Mouse (Mus musculus) frontal cortex, postnatal 14 days (tissue): ENCODE measurements around the gene Lnpk.

Experiments used
- DNase-seq, 2 experiments: peaks; one replicate each; pipeline ENCODE4 v3.0.0; 2022; ENCODE audit warnings: low spot score in 2 of 2

Lnpk gene

GRCm38 (mm10) chr2:74578843-74579489 lies at the start of gene Lnpk:
Gene Lnpk (minus strand): TSS chr2:74579435.
- peak; percentile 85 to 90 for DNase-seq

- DNase-seq, result no peak
Observed at GRCm38 (mm10) chr2:74620368-74620767, 41.1 kb upstream of the Lnpk start.

GRCm38 (mm10) chr2:74619676-74620246 lies 40.5 kb upstream of the Lnpk start:
- no peak for DNase-seq

- DNase-seq, result no peak
Observed at GRCm38 (mm10) chr2:74617706-74618105, 38.5 kb upstream of the Lnpk start.

GRCm38 (mm10) chr2:74611406-74611805 lies 32.2 kb upstream of the Lnpk start:
- DNase-seq, result no peak

GRCm38 (mm10) chr2:74609350-74609749 lies 30.1 kb upstream of the Lnpk start:
- DNase-seq, result no peak

GRCm38 (mm10) chr2:74606087-74606760 lies 27.0 kb upstream of the Lnpk start:
- DNase-seq, result no peak

- no peak for DNase-seq
Observed at GRCm38 (mm10) chr2:74604011-74604410, 24.8 kb upstream of the Lnpk start.

- no peak for DNase-seq
Observed at GRCm38 (mm10) chr2:74602483-74602882, 23.2 kb upstream of the Lnpk start.

GRCm38 (mm10) chr2:74597169-74597568 lies 17.9 kb upstream of the Lnpk start:
- no peak for DNase-seq

GRCm38 (mm10) chr2:74596094-74596493 lies 16.9 kb upstream of the Lnpk start:
- DNase-seq, result no peak

GRCm38 (mm10) chr2:74578146-74578842 lies 941 bp downstream of the Lnpk start:
- DNase-seq, result peak in 1 of 2 experiments; percentile 16

GRCm38 (mm10) chr2:74570390-74570789 lies 8.8 kb downstream of the Lnpk start:
- DNase-seq, result no peak

- no peak for DNase-seq
Observed at GRCm38 (mm10) chr2:74559822-74560221, 19.4 kb downstream of the Lnpk start.

GRCm38 (mm10) chr2:74559092-74559491 lies 20.1 kb downstream of the Lnpk start:
- no peak for DNase-seq

GRCm38 (mm10) chr2:74557451-74557850 lies 21.8 kb downstream of the Lnpk start:
- no peak for DNase-seq

GRCm38 (mm10) chr2:74551929-74552328 lies 27.3 kb downstream of the Lnpk start:
- no peak for DNase-seq

GRCm38 (mm10) chr2:74548306-74548705 lies 30.9 kb downstream of the Lnpk start:
- no peak for DNase-seq

GRCm38 (mm10) chr2:74508302-74508701 lies 70.9 kb downstream of the Lnpk start:
- no peak for DNase-seq

- no peak for DNase-seq
Observed at GRCm38 (mm10) chr2:74506439-74506838, 72.8 kb downstream of the Lnpk start.

- no peak for DNase-seq
Observed at GRCm38 (mm10) chr2:74500307-74500706, 78.9 kb downstream of the Lnpk start.

GRCm38 (mm10) chr2:74497851-74498250 lies 81.4 kb downstream of the Lnpk start:
- DNase-seq, result no peak

GRCm38 (mm10) chr2:74491426-74491825 lies 87.8 kb downstream of the Lnpk start:
- DNase-seq, result no peak
